10 mouse cellular contexts compared by ENCODE assay signal in the genomic region with DNA sequence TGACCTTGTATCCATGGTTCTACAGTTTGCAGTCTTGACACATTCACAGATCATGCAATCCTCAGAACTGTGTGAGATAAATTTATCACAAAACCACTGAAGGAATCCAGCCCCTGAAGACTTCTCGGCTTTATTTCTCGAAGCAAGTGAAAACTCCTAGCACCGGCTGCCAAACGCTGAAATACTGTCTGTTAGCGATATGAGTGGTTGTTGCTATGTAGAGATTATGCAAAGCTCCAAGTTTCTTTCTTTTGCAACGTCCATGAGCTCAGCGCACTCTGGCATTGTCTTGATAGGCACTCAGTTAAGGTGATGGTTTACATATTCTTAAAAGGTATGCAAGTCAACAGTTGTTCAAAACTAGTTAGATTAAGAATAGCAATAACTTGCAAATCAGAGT. TPM values are rescaled to one million over a fixed set of nuclear protein-coding genes. Genes with fewer than 3 reads are reported as not detected.
DNase-seq lines count a peak whose midpoint lies in the region; ATAC-seq and TF ChIP-seq lines count a peak whose summit lies in the region.
"Had no signal": no experiment of that assay in that cellular context is flagged by ENCODE, and none has a peak within 500 bp of the region (broad histone marks: within the 10 kb centered on the region; RNA-seq: fewer than 3 reads in every experiment).

No protein-coding gene starts in this region.

- 72% methylated on average over 7 of the region's 7 CpGs for WGBS in hindbrain, embryonic 13.5 days
- 82% methylated on average over 7 of the region's 7 CpGs for WGBS in hindbrain, embryonic 11.5 days
- WGBS in limb, embryonic 13.5 days, result 77% methylated on average over 7 of the region's 7 CpGs
- 54% methylated on average over 7 of the region's 7 CpGs for WGBS in midbrain, embryonic 15.5 days

- H3K27ac ChIP-seq in hindbrain, embryonic 13.5 days, result peak overlapping the region; percentile 99
- no peak overlapping the region for H3K27ac ChIP-seq in hindbrain, embryonic 11.5 days (ENCODE audit: low read depth, low read length)
- 0 out of 2 replicates have a peak overlapping the region, but pooled peaks have one; percentile 5 for H3K27ac ChIP-seq in bone marrow macrophage, adult 2 months (ENCODE audit: insufficient read depth, low read depth, low read length)
- H3K27ac ChIP-seq in limb, embryonic 13.5 days, result no peak overlapping the region
- peak overlapping the region; percentile 97 for H3K27ac ChIP-seq in midbrain, embryonic 15.5 days

- no peaks in the 10 kb centered on the region for H3K9me3 ChIP-seq in hindbrain, embryonic 13.5 days
- no peaks in the 10 kb centered on the region for H3K9me3 ChIP-seq in hindbrain, embryonic 11.5 days (ENCODE audit: control insufficient read depth, low read length)
- H3K9me3 ChIP-seq in limb, embryonic 13.5 days, result no peaks in the 10 kb centered on the region
- no peaks in the 10 kb centered on the region for H3K9me3 ChIP-seq in midbrain, embryonic 15.5 days

- H3K9ac ChIP-seq in hindbrain, embryonic 13.5 days, result no peak overlapping the region
- no peak overlapping the region for H3K9ac ChIP-seq in hindbrain, embryonic 11.5 days (ENCODE audit: low read depth, low read length)
- H3K9ac ChIP-seq in limb, embryonic 13.5 days, result no peak overlapping the region
- no peak overlapping the region; the same call in 1 of the 2 replicates for H3K9ac ChIP-seq in midbrain, embryonic 15.5 days

- TF ChIP-seq CTCF in bone marrow macrophage, adult 2 months (IDR thresholded peaks at IDR 0.05; ENCODE audit: low read depth, low read length), result no peak

- H3K27me3 ChIP-seq in hindbrain, embryonic 13.5 days, result no peaks in the 10 kb centered on the region
- H3K27me3 ChIP-seq in hindbrain, embryonic 11.5 days (ENCODE audit: control insufficient read depth, insufficient read depth, low read length), result no peaks in the 10 kb centered on the region
- no peaks in the 10 kb centered on the region for H3K27me3 ChIP-seq in limb, embryonic 13.5 days
- no peaks in the 10 kb centered on the region for H3K27me3 ChIP-seq in midbrain, embryonic 15.5 days (replicated peaks)

- no peak for DNase-seq in hindbrain, embryonic 11.5 days (ENCODE audit: low spot score)
- no peak for DNase-seq in adrenal gland, postnatal 4 days (ENCODE audit: low spot score in 2 of 2)
- DNase-seq in kidney, adult 18-20 months, result no peak
- no peak for DNase-seq in right cerebral cortex, postnatal 14 days
- DNase-seq: thymus, adult 2 months had no signal

- no peak overlapping the region for H3K4me3 ChIP-seq in hindbrain, embryonic 13.5 days
- no peak overlapping the region for H3K4me3 ChIP-seq in hindbrain, embryonic 11.5 days (ENCODE audit: low read depth, low read length)
- H3K4me3 ChIP-seq in bone marrow macrophage, adult 2 months (ENCODE audit: insufficient read depth, low read length), result no peak overlapping the region
- no peak overlapping the region for H3K4me3 ChIP-seq in limb, embryonic 13.5 days
- H3K4me3 ChIP-seq in midbrain, embryonic 15.5 days, result 0 out of 2 replicates have a peak overlapping the region, but pooled peaks have one; percentile 53

- H3K36me3 ChIP-seq in hindbrain, embryonic 13.5 days, result no peaks in the 10 kb centered on the region
- H3K36me3 ChIP-seq in hindbrain, embryonic 11.5 days (ENCODE audit: control insufficient read depth, insufficient read depth, low read length), result no peaks in the 10 kb centered on the region
- no peaks in the 10 kb centered on the region for H3K36me3 ChIP-seq in limb, embryonic 13.5 days
- H3K36me3 ChIP-seq in midbrain, embryonic 15.5 days (replicated peaks), result no peaks in the 10 kb centered on the region
- H3K36me3 ChIP-seq: G1E had no signal

- peaks cover 15% of the 10 kb centered on the region for H3K4me1 ChIP-seq in hindbrain, embryonic 13.5 days (replicated peaks)
- no peaks in the 10 kb centered on the region for H3K4me1 ChIP-seq in hindbrain, embryonic 11.5 days (replicated peaks; ENCODE audit: control insufficient read depth, insufficient read depth, low read length)
- H3K4me1 ChIP-seq in bone marrow macrophage, adult 2 months (ENCODE audit: control insufficient read depth, insufficient read depth, low read length), result peaks cover 27% of the 10 kb centered on the region
- H3K4me1 ChIP-seq in limb, embryonic 13.5 days, result peaks cover 15% of the 10 kb centered on the region
- H3K4me1 ChIP-seq in midbrain, embryonic 15.5 days, result peaks cover 18% of the 10 kb centered on the region

- no peak for ATAC-seq in hindbrain, embryonic 13.5 days (ENCODE audit: low FRiP score)
- ATAC-seq in hindbrain, embryonic 11.5 days (ENCODE audit: low FRiP score), result no peak
- ATAC-seq in limb, embryonic 13.5 days (ENCODE audit: low FRiP score, low read depth), result no peak
- ATAC-seq in midbrain, embryonic 15.5 days (replicated peaks), result no peak

- peak overlapping the region; percentile 75 for H3K4me2 ChIP-seq in hindbrain, embryonic 13.5 days
- no peak overlapping the region for H3K4me2 ChIP-seq in hindbrain, embryonic 11.5 days (replicated peaks; ENCODE audit: low read depth, low read length)
- peak overlapping the region; percentile 71; the same call in 1 of the 2 replicates for H3K4me2 ChIP-seq in limb, embryonic 13.5 days (replicated peaks)
- peak overlapping the region; percentile 68; the same call in 1 of the 2 replicates for H3K4me2 ChIP-seq in midbrain, embryonic 15.5 days

- TF ChIP-seq POLR2A in bone marrow macrophage, adult 2 months (IDR thresholded peaks at IDR 0.05; ENCODE audit: borderline replicate concordance, low read depth, low read length), result no peak

RNA-seq across cellular contexts. Expression of a gene that starts 13.3 kb away (rescaled TPM):
- 2,269 and 2,272 TPM in 2 replicates for polyA plus RNA-seq in hindbrain, embryonic 13.5 days (2015; fragmentation: Nextera tagmentation; extraction: Ambion mirVana)
- polyA plus RNA-seq in hindbrain, embryonic 11.5 days (2014; fragmentation: Nextera tagmentation; extraction: Ambion mirVana), result 1,456 and 1,584 TPM in 2 replicates
- polyA plus RNA-seq in bone marrow macrophage, adult 2 months (2012; ENCODE audit: insufficient read depth, insufficient read length, missing spikeins), result 735 and 768 TPM in 2 replicates
- 1,164 and 1,190 TPM in 2 replicates for polyA plus RNA-seq in limb, embryonic 13.5 days (2015; fragmentation: Nextera tagmentation; extraction: Ambion mirVana)
- 2,307 and 2,436 TPM in 2 replicates for polyA plus RNA-seq in midbrain, embryonic 15.5 days (2015; fragmentation: Nextera tagmentation; extraction: Ambion mirVana)
- 100 to 1,000 TPM; 373 to 429 TPM for total RNA-seq in adrenal gland, postnatal 4 days (2021)

RNA-seq across cellular contexts. Expression of a gene that starts 26.4 kb away (rescaled TPM):
- polyA plus RNA-seq in hindbrain, embryonic 13.5 days (2015; fragmentation: Nextera tagmentation; extraction: Ambion mirVana), result 14.4 and 14.9 TPM in 2 replicates
- 9.0 and 11.1 TPM in 2 replicates for polyA plus RNA-seq in hindbrain, embryonic 11.5 days (2014; fragmentation: Nextera tagmentation; extraction: Ambion mirVana)
- polyA plus RNA-seq in bone marrow macrophage, adult 2 months (2012; ENCODE audit: insufficient read depth, insufficient read length, missing spikeins), result 17.7 and 18.0 TPM in 2 replicates
- 15.2 and 15.5 TPM in 2 replicates for polyA plus RNA-seq in limb, embryonic 13.5 days (2015; fragmentation: Nextera tagmentation; extraction: Ambion mirVana)
- polyA plus RNA-seq in midbrain, embryonic 15.5 days (2015; fragmentation: Nextera tagmentation; extraction: Ambion mirVana), result 12.2 and 14.1 TPM in 2 replicates
- 10 to 100 TPM; 30.7 to 32.5 TPM for total RNA-seq in adrenal gland, postnatal 4 days (2021)

Comparison
In these comparisons a context has a peak if more than half of its experiments do, and no peak if none do; other contexts are left out.
1. H3K27ac ChIP-seq: peak in hindbrain, embryonic 13.5 days (single experiment), bone marrow macrophage, adult 2 months (single experiment) and midbrain, embryonic 15.5 days (single experiment); none in hindbrain, embryonic 11.5 days (single experiment) and limb, embryonic 13.5 days (single experiment).